Mouse (Mus musculus): ENCODE results near the gene Olfr196. TPM values are rescaled to one million over a fixed set of nuclear protein-coding genes. Genes with fewer than 3 reads are reported as not detected.
"Not testable (repeated sequence)": the region's sequence is repeated elsewhere in the genome, so short reads cannot be mapped to it uniquely, and the experiment has no call there.

Gene Olfr196
- total RNA-seq (2014; rRNA removed), result not detected in 2 replicates
- not detected in 2 replicates for polyA plus RNA-seq (2012; rRNA removed)

- 61% methylated on average over 3 of the region's 3 CpGs for WGBS
- Histone ChIP-seq H3K9ac (ENCODE audit: low read depth, low read length) (no peak within 1 kb of the TSS), H3K79me2 (ENCODE audit: control insufficient read depth, insufficient read depth, low read length) (no peaks in the 10 kb centered on the region), H3K4me3 (ENCODE audit: insufficient read depth, low read depth, low read length) (no peak within 1 kb of the TSS), H3K4me1 (ENCODE audit: control insufficient read depth, insufficient read depth, low read length) (no peaks in the 10 kb centered on the region), H3K27ac (replicated peaks; ENCODE audit: insufficient read depth, low read depth, low read length) (no peak within 1 kb of the TSS), H3K36me3 (ENCODE audit: control insufficient read depth, insufficient read depth, low read length) (no peaks in the 10 kb centered on the region), H3K27me3 (ENCODE audit: control insufficient read depth, insufficient read depth, low read length) (no peaks in the 10 kb centered on the region)
- TF ChIP-seq CTCF (IDR thresholded peaks at IDR 0.05; ENCODE audit: low read depth, low read length), result no peak
- TF ChIP-seq POLR2A (IDR thresholded peaks at IDR 0.05; ENCODE audit: extremely low read depth, insufficient read depth, low read length), result no peak
- DNase-seq (ENCODE audit: extremely low read depth, low read depth, low spot score), result no peak
Observed at GRCm38 (mm10) chr16:59170354-59170753, at the start of gene Olfr196. Olfr196 (minus strand) TSS chr16:59170454.

- not testable (repeated sequence) for H3K79me2 ChIP-seq (ENCODE audit: control insufficient read depth, insufficient read depth, low read length); H3K27ac ChIP-seq (replicated peaks; ENCODE audit: insufficient read depth, low read depth, low read length); H3K36me3 ChIP-seq (ENCODE audit: control insufficient read depth, insufficient read depth, low read length); H3K4me1 ChIP-seq (ENCODE audit: control insufficient read depth, insufficient read depth, low read length); H3K4me3 ChIP-seq (ENCODE audit: insufficient read depth, low read depth, low read length); H3K27me3 ChIP-seq (ENCODE audit: control insufficient read depth, insufficient read depth, low read length); DNase-seq (ENCODE audit: extremely low read depth, low read depth, low spot score); H3K9ac ChIP-seq (ENCODE audit: low read depth, low read length)
- 66% methylated on average over 1 of the region's 1 CpGs for WGBS
Observed at GRCm38 (mm10) chr16:59219667-59220066, 49.4 kb upstream of the Olfr196 start, which contains the start of gene Olfr199. Olfr199 (minus strand) TSS chr16:59219767.

GRCm38 (mm10) chr16:59217861-59218260 is 47.6 kb upstream of the Olfr196 start:
- WGBS, result 69% methylated on average over 3 of the region's 3 CpGs
- not testable (repeated sequence) for H3K4me3 ChIP-seq (ENCODE audit: insufficient read depth, low read depth, low read length); H3K27me3 ChIP-seq (ENCODE audit: control insufficient read depth, insufficient read depth, low read length); H3K9ac ChIP-seq (ENCODE audit: low read depth, low read length); H3K4me1 ChIP-seq (ENCODE audit: control insufficient read depth, insufficient read depth, low read length); DNase-seq (ENCODE audit: extremely low read depth, low read depth, low spot score); H3K36me3 ChIP-seq (ENCODE audit: control insufficient read depth, insufficient read depth, low read length); H3K79me2 ChIP-seq (ENCODE audit: control insufficient read depth, insufficient read depth, low read length); H3K27ac ChIP-seq (replicated peaks; ENCODE audit: insufficient read depth, low read depth, low read length)

GRCm38 (mm10) chr16:59203433-59203832 is 33.2 kb upstream of the Olfr196 start, which contains the start of gene Olfr198:
Olfr198 (minus strand) TSS chr16:59203533.
- not testable (repeated sequence) for H3K27ac ChIP-seq (replicated peaks; ENCODE audit: insufficient read depth, low read depth, low read length); H3K9ac ChIP-seq (ENCODE audit: low read depth, low read length)
- WGBS, result 33% methylated on average over 1 of the region's 1 CpGs

GRCm38 (mm10) chr16:59151996-59152395 is 18.3 kb downstream of the Olfr196 start:
- no peak for TF ChIP-seq CTCF (IDR thresholded peaks at IDR 0.05; ENCODE audit: low read depth, low read length)
- TF ChIP-seq POLR2A (IDR thresholded peaks at IDR 0.05; ENCODE audit: extremely low read depth, insufficient read depth, low read length), result no peak
- H3K9ac ChIP-seq (ENCODE audit: low read depth, low read length), result no peak overlapping the region

More at GRCm38 (mm10) chr16:59203433-59203832, 33.2 kb upstream of the Olfr196 start, which contains the start of gene Olfr198:
- H3K36me3 ChIP-seq (ENCODE audit: control insufficient read depth, insufficient read depth, low read length); DNase-seq (ENCODE audit: extremely low read depth, low read depth, low spot score); H3K4me3 ChIP-seq (ENCODE audit: insufficient read depth, low read depth, low read length); H3K27me3 ChIP-seq (ENCODE audit: control insufficient read depth, insufficient read depth, low read length); H3K4me1 ChIP-seq (ENCODE audit: control insufficient read depth, insufficient read depth, low read length); H3K79me2 ChIP-seq (ENCODE audit: control insufficient read depth, insufficient read depth, low read length): not testable (repeated sequence)

GRCm38 (mm10) chr16:59146746-59147145 is 23.5 kb downstream of the Olfr196 start, which contains the start of gene Olfr195:
Olfr195 (plus strand) TSS chr16:59147046.
- Histone ChIP-seq H3K79me2 (ENCODE audit: control insufficient read depth, insufficient read depth, low read length) (no peaks in the 10 kb centered on the region), H3K27ac (replicated peaks; ENCODE audit: insufficient read depth, low read depth, low read length) (no peak within 1 kb of the TSS), H3K4me1 (ENCODE audit: control insufficient read depth, insufficient read depth, low read length) (no peaks in the 10 kb centered on the region), H3K4me3 (ENCODE audit: insufficient read depth, low read depth, low read length) (no peak within 1 kb of the TSS), H3K9ac (ENCODE audit: low read depth, low read length) (no peak within 1 kb of the TSS), H3K27me3 (ENCODE audit: control insufficient read depth, insufficient read depth, low read length) (no peaks in the 10 kb centered on the region), H3K36me3 (ENCODE audit: control insufficient read depth, insufficient read depth, low read length) (no peaks in the 10 kb centered on the region)
- no peak for DNase-seq (ENCODE audit: extremely low read depth, low read depth, low spot score)
- TF ChIP-seq CTCF (IDR thresholded peaks at IDR 0.05; ENCODE audit: low read depth, low read length), result no peak
- no peak for TF ChIP-seq POLR2A (IDR thresholded peaks at IDR 0.05; ENCODE audit: extremely low read depth, insufficient read depth, low read length)
- 81% methylated on average over 1 of the region's 1 CpGs for WGBS

More at GRCm38 (mm10) chr16:59151996-59152395, 18.3 kb downstream of the Olfr196 start:
- DNase-seq (ENCODE audit: extremely low read depth, low read depth, low spot score), result no peak
- no peaks in the 10 kb centered on the region for H3K27me3 ChIP-seq (ENCODE audit: control insufficient read depth, insufficient read depth, low read length)
- WGBS, result 87% methylated on average over 2 of the region's 2 CpGs
- H3K79me2 ChIP-seq (ENCODE audit: control insufficient read depth, insufficient read depth, low read length), result no peaks in the 10 kb centered on the region
- H3K4me1 ChIP-seq (ENCODE audit: control insufficient read depth, insufficient read depth, low read length), result no peaks in the 10 kb centered on the region
- no peak overlapping the region for H3K27ac ChIP-seq (replicated peaks; ENCODE audit: insufficient read depth, low read depth, low read length)
- no peaks in the 10 kb centered on the region for H3K36me3 ChIP-seq (ENCODE audit: control insufficient read depth, insufficient read depth, low read length)
- H3K4me3 ChIP-seq (ENCODE audit: insufficient read depth, low read depth, low read length), result no peak overlapping the region

Data from liver, adult 2 months (tissue).